Mouse (Mus musculus) CH12.LX (cell line): ENCODE data around the gene Pnmal2. TPM values are rescaled to one million over a fixed set of nuclear protein-coding genes. Genes with fewer than 3 reads are reported as not detected.

Experiments used
- DNase-seq: peaks from one replicate; pipeline ENCODE4 v3.0.0-alpha.2; 2013; ENCODE audit errors: extremely low read depth
- H3K27ac ChIP-seq: 2 replicates; pipeline ENCODE4 v1.5.1; 2012; ENCODE audit warnings: low read depth, mild to moderate bottlenecking, control low read depth, moderate library complexity; ENCODE audit not compliant: insufficient read depth
- H3K27me3 ChIP-seq: replicated peaks from 2 replicates; pipeline ENCODE3; 2012; ENCODE audit warnings: inconsistent platforms
- H3K36me3 ChIP-seq, 2 experiments: replicated peaks in 1 of 2; 2 replicates each; pipeline versions ENCODE3 to v1.6.1; 2012; ENCODE audit warnings: inconsistent platforms in 1 of 2, low read length in 1 of 2, mild to moderate bottlenecking in 1 of 2, mixed read lengths in 1 of 2, moderate library complexity in 1 of 2; ENCODE audit not compliant: control insufficient read depth in 1 of 2, insufficient read depth in 1 of 2
- H3K4me1 ChIP-seq, 2 experiments: 2 replicates each; pipeline ENCODE4 v1.6.1; 2012; ENCODE audit warnings: inconsistent platforms in 1 of 2, moderate library complexity in 1 of 2; ENCODE audit not compliant: insufficient read depth in 2 of 2, control insufficient read depth in 1 of 2
- H3K4me2 ChIP-seq: 2 replicates; pipeline ENCODE4 v1.6.1; 2012; ENCODE audit warnings: low read depth, mild to moderate bottlenecking, control low read depth; ENCODE audit not compliant: poor library complexity, insufficient read depth, severe bottlenecking
- H3K4me3 ChIP-seq, 3 experiments: fragments of 150-350 bp in 1 of 3; sonication (generic) in 1 of 3; replicated peaks in 1 of 3; 2 replicates each; pipeline versions ENCODE3 to v1.5.1; 2011 to 2012; ENCODE audit warnings: low read depth in 2 of 3, low read length in 2 of 3, mild to moderate bottlenecking in 2 of 3, moderate library complexity in 2 of 3, control low read depth in 1 of 3, improper control_type of control experiment in 1 of 3, inconsistent platforms in 1 of 3, mixed read lengths in 1 of 3; ENCODE audit not compliant: poor library complexity in 1 of 3
- H3K79me2 ChIP-seq: replicated peaks from 2 replicates; pipeline ENCODE4 v1.6.1; 2012; ENCODE audit warnings: mild to moderate bottlenecking, moderate library complexity; ENCODE audit not compliant: control insufficient read depth, poor library complexity, insufficient read depth, severe bottlenecking; ENCODE audit errors: extremely low read depth
- H3K9ac ChIP-seq: 2 replicates; pipeline ENCODE4 v1.6.1; 2012; ENCODE audit warnings: low read depth, mild to moderate bottlenecking, control low read depth, moderate library complexity; ENCODE audit not compliant: insufficient read depth
- H3K9me3 ChIP-seq: replicated peaks from 2 replicates; pipeline ENCODE3; 2012; ENCODE audit warnings: low read length, inconsistent platforms, mixed read lengths
- BHLHE40 ChIP-seq: IDR thresholded peaks from 2 replicates; pipeline ENCODE4 v1.6.1; 2011; ENCODE audit warnings: mild to moderate bottlenecking, low read depth, low read length, improper control_type of control experiment
- CTCF ChIP-seq, 2 experiments: IDR thresholded peaks in 1 of 2; conservative IDR thresholded peaks in 1 of 2; 2 replicates each; pipeline ENCODE4 v1.5.1; 2011 to 2012; ENCODE audit warnings: low read depth in 2 of 2, low read length in 2 of 2, improper control_type of control experiment in 1 of 2, inconsistent platforms in 1 of 2, mild to moderate bottlenecking in 1 of 2, moderate library complexity in 1 of 2
- E2F4 ChIP-seq: IDR thresholded peaks from 2 replicates; pipeline ENCODE4 v1.6.1; 2011; ENCODE audit warnings: low read depth, low read length, improper control_type of control experiment; ENCODE audit not compliant: insufficient replicate concordance
- ELF1 ChIP-seq: IDR thresholded peaks from 2 replicates; pipeline ENCODE4 v1.6.1; 2014; ENCODE audit warnings: low read depth, mild to moderate bottlenecking, inconsistent platforms, low read length, improper control_type of control experiment
- ETS1 ChIP-seq: conservative IDR thresholded peaks from 2 replicates; pipeline ENCODE4 v1.6.1; 2012; ENCODE audit warnings: low read depth, mild to moderate bottlenecking, inconsistent platforms, low read length, improper control_type of control experiment, moderate library complexity
- GABPA ChIP-seq: IDR thresholded peaks from 2 replicates; pipeline ENCODE4 v1.6.1; 2012; ENCODE audit warnings: low read depth, low read length, improper control_type of control experiment, inconsistent platforms; ENCODE audit not compliant: insufficient replicate concordance
- HCFC1 ChIP-seq: IDR thresholded peaks from 2 replicates; pipeline ENCODE4 v1.6.1; 2012; ENCODE audit warnings: low read depth, mild to moderate bottlenecking, inconsistent platforms, low read length, improper control_type of control experiment
- IRF4 ChIP-seq: IDR thresholded peaks from 2 replicates; pipeline ENCODE4 v1.6.1; 2014; ENCODE audit warnings: low read depth, mild to moderate bottlenecking, inconsistent platforms, low read length, improper control_type of control experiment
- MAFK ChIP-seq: IDR thresholded peaks from 2 replicates; pipeline ENCODE4 v1.6.1; 2011; ENCODE audit warnings: low read length, improper control_type of control experiment; ENCODE audit not compliant: insufficient replicate concordance
- MAZ ChIP-seq: IDR thresholded peaks from 2 replicates; pipeline ENCODE4 v1.6.1; 2012; ENCODE audit warnings: low read depth, mild to moderate bottlenecking, inconsistent platforms, low read length, improper control_type of control experiment, moderate library complexity
- MXI1 ChIP-seq: IDR thresholded peaks from 2 replicates; pipeline ENCODE4 v1.6.1; 2011; ENCODE audit warnings: mild to moderate bottlenecking, low read depth, low read length, improper control_type of control experiment
- MYC ChIP-seq: IDR thresholded peaks from 2 replicates; pipeline ENCODE4 v1.6.1; 2011; ENCODE audit warnings: low read depth, mild to moderate bottlenecking, improper control_type of control experiment, low read length
- POLR2A ChIP-seq: IDR thresholded peaks from 2 replicates; pipeline ENCODE4 v1.6.1; 2011; ENCODE audit warnings: low read depth, mild to moderate bottlenecking, improper control_type of control experiment, low read length
- RAD21 ChIP-seq: IDR thresholded peaks from 2 replicates; pipeline ENCODE4 v1.6.1; 2011; ENCODE audit warnings: low read depth, mild to moderate bottlenecking, low read length, improper control_type of control experiment, moderate library complexity
- RCOR1 ChIP-seq: conservative IDR thresholded peaks from 2 replicates; pipeline ENCODE4 v1.6.1; 2012; ENCODE audit warnings: low read depth, mild to moderate bottlenecking, inconsistent platforms, low read length, improper control_type of control experiment
- SMC3 ChIP-seq: IDR thresholded peaks from 2 replicates; pipeline ENCODE4 v1.6.1; 2011; ENCODE audit warnings: low read depth, low read length, improper control_type of control experiment
- TBP ChIP-seq: conservative IDR thresholded peaks from 2 replicates; pipeline ENCODE4 v1.6.1; 2011; ENCODE audit warnings: low read depth, low read length, improper control_type of control experiment
- TCF12 ChIP-seq: IDR thresholded peaks from 2 replicates; pipeline ENCODE4 v1.6.1; 2014; ENCODE audit warnings: low read depth, mild to moderate bottlenecking, inconsistent platforms, low read length, improper control_type of control experiment
- USF1 ChIP-seq: IDR thresholded peaks from 2 replicates; pipeline ENCODE4 v1.6.1; 2014; ENCODE audit warnings: low read depth, mild to moderate bottlenecking, inconsistent platforms, low read length, improper control_type of control experiment
- ZC3H11A ChIP-seq: IDR thresholded peaks from 2 replicates; pipeline ENCODE4 v1.6.1; 2012; ENCODE audit warnings: low read depth, mild to moderate bottlenecking, inconsistent platforms, low read length, improper control_type of control experiment
- ZKSCAN1 ChIP-seq: IDR thresholded peaks from 2 replicates; pipeline ENCODE4 v1.6.1; 2012; ENCODE audit warnings: low read depth, inconsistent platforms, low read length, improper control_type of control experiment, borderline replicate concordance
- ZMIZ1 ChIP-seq: IDR thresholded peaks from 2 replicates; pipeline ENCODE4 v1.6.1; 2012; ENCODE audit warnings: low read depth, mild to moderate bottlenecking, inconsistent platforms, low read length, improper control_type of control experiment
- ZNF384 ChIP-seq: IDR thresholded peaks from 2 replicates; pipeline ENCODE4 v1.6.1; 2012; ENCODE audit warnings: low read depth, low read length, improper control_type of control experiment, inconsistent platforms
- dilution Hi-C: fragments of 300-500 bp; cut with MboI; formaldehyde crosslinking; loops from 2 replicates; pipeline ENCODE4 v1.14.3; 2020; ENCODE audit warnings: low sequenced_read_pairs; ENCODE audit not compliant: extremely low pct_unique_long_range_greater_than_20kb, extremely low pct_ligation_motif_present
- in situ Hi-C: fragments of 300-500 bp; cut with MboI; formaldehyde crosslinking; loops from 3 replicates; pipeline ENCODE4 v1.14.3; 2019; ENCODE audit warnings: low sequenced_read_pairs, low pct_ligation_motif_present, low pct_unique_long_range_greater_than_20kb, mixed read lengths
- polyA plus RNA-seq: library from polyadenylated mRNA; unstranded; fragments of >175 nt; gene quantifications from 2 replicates; pipeline ENCODE4 v1.2.1, GENCODE M21; 2012; ENCODE audit warnings: low read depth; ENCODE audit not compliant: insufficient read length
- total RNA-seq, 2 experiments: library from RNA; depleted of rRNA; stranded (reverse); fragments of 300-350 nt in 1 of 2; fragments of >200 nt in 1 of 2; gene quantifications; 2 replicates each; pipeline ENCODE4 v1.2.3; 2012 to 2014

The Pnmal2 gene
- total and polyA plus RNA-seq, 3 experiments: 0.09 to 0.38 TPM; not detected in 1

GRCm38 (mm10) chr7:16946441-16947348, 2.2 kb downstream of the Pnmal2 start:
- no peak overlapping the region for H3K4me3 ChIP-seq
- H3K9ac ChIP-seq: no peak overlapping the region
- H3K27ac ChIP-seq: no peak overlapping the region
- H3K4me2 ChIP-seq: no peak overlapping the region
- dilution Hi-C loops (no loop called here), in situ Hi-C loops (no loop called here)
- H3K4me1 ChIP-seq: peaks cover 0 to 9% of the 10 kb centered on the region in 2 experiments; a peak in 1 of 4 replicates
- H3K79me2 ChIP-seq: no peaks in the 10 kb centered on the region
- DNase-seq: no peak
- peaks cover 38% of the 10 kb centered on the region for H3K27me3 ChIP-seq
- peaks cover 14% of the 10 kb centered on the region for H3K9me3 ChIP-seq
- H3K36me3 ChIP-seq: no peaks in the 10 kb centered on the region
- TF ChIP-seq MAFK (no peak), RAD21 (no peak), USF1 (no peak), MAZ (no peak), GABPA (no peak), POLR2A (no peak), ZMIZ1 (no peak), TBP (no peak), ETS1 (no peak), ZKSCAN1 (no peak), ELF1 (no peak), SMC3 (no peak), RCOR1 (no peak), MYC (no peak), BHLHE40 (no peak), E2F4 (no peak), TCF12 (no peak), IRF4 (no peak), HCFC1 (no peak)

- dilution Hi-C loops: no loop called here
- H3K4me1 ChIP-seq: peaks cover 0 to 9% of the 10 kb centered on the region in 2 experiments; a peak in 1 of 4 replicates
These were observed 2.9 kb downstream of the Pnmal2 start for GRCm38 (mm10) chr7:16947349-16947895.

More at GRCm38 (mm10) chr7:16947349-16947895, 2.9 kb downstream of the Pnmal2 start:
- no peak overlapping the region for H3K9ac ChIP-seq
- peaks cover 38% of the 10 kb centered on the region for H3K27me3 ChIP-seq
- no peak overlapping the region for H3K4me2 ChIP-seq
- no peak for DNase-seq
- no peaks in the 10 kb centered on the region for H3K79me2 ChIP-seq
- H3K36me3 ChIP-seq: no peaks in the 10 kb centered on the region
- no peak overlapping the region for H3K4me3 ChIP-seq
- H3K27ac ChIP-seq: no peak overlapping the region
- H3K9me3 ChIP-seq: peaks cover 14% of the 10 kb centered on the region
- in situ Hi-C loops: no loop called here
- TF ChIP-seq CTCF (conservative IDR thresholded peaks at IDR 0.05 in 1 of 2, IDR thresholded peaks at IDR 0.05 in 1 of 2; ENCODE audit: low read depth in 2 of 2, low read length in 2 of 2) (no peak), ZKSCAN1 (no peak), ETS1 (no peak), MXI1 (no peak), ZNF384 (no peak), MAZ (no peak), USF1 (no peak), MAFK (no peak), POLR2A (no peak), IRF4 (no peak), ZC3H11A (no peak)
